Mouse (Mus musculus) bone marrow macrophage, adult 2 months (primary cell): ENCODE measurements around the gene Gja5.

Source experiments
- CTCF ChIP-seq: IDR thresholded peaks from 2 replicates; pipeline ENCODE4 v1.5.1; 2012; ENCODE audit warnings: low read depth, mild to moderate bottlenecking, low read length, moderate library complexity
- POLR2A ChIP-seq: IDR thresholded peaks from 2 replicates; pipeline ENCODE4 v1.6.1; 2012; ENCODE audit warnings: mild to moderate bottlenecking, low read depth, low read length, borderline replicate concordance

- TF ChIP-seq CTCF (no peak), POLR2A (no peak)
Observed at GRCm38 (mm10) chr3:96870270-96870669, 34.2 kb upstream of the Gja5 start.
